10 mouse cellular contexts compared by ENCODE assay signal in genomic region chr11:103312655-103313255, GRCm38 (mm10). TPM values are rescaled to one million over a fixed set of nuclear protein-coding genes. Genes with fewer than 3 reads are reported as not detected.
DNase-seq lines count a peak whose midpoint lies in the region; ATAC-seq lines count a peak whose summit lies in the region.
"Had no signal": no experiment of that assay in that cellular context is flagged by ENCODE, and none has a peak within 500 bp of the region (broad histone marks: within the 10 kb centered on the region; RNA-seq: fewer than 3 reads in every experiment).

No protein-coding gene starts in this region.

- no peaks in the 10 kb centered on the region for H3K27me3 ChIP-seq in kidney, embryonic 15.5 days
- no peaks in the 10 kb centered on the region for H3K27me3 ChIP-seq in embryonic facial prominence, embryonic 11.5 days (ENCODE audit: control insufficient read depth, insufficient read depth, low read length)
- no peaks in the 10 kb centered on the region for H3K27me3 ChIP-seq in limb, embryonic 15.5 days

- 45% methylated on average over 8 of the region's 8 CpGs for WGBS in kidney, embryonic 15.5 days
- 42% methylated on average over 8 of the region's 8 CpGs for WGBS in embryonic facial prominence, embryonic 11.5 days
- 68% methylated on average over 8 of the region's 8 CpGs for WGBS in limb, embryonic 15.5 days

- no peaks in the 10 kb centered on the region for H3K36me3 ChIP-seq in kidney, embryonic 15.5 days
- H3K36me3 ChIP-seq in embryonic facial prominence, embryonic 11.5 days (replicated peaks; ENCODE audit: control insufficient read depth, insufficient read depth, low read depth, low read length), result no peaks in the 10 kb centered on the region
- no peaks in the 10 kb centered on the region for H3K36me3 ChIP-seq in limb, embryonic 15.5 days
- H3K36me3 ChIP-seq: liver, embryonic 12.5 days; neural tube, embryonic 12.5 days had no signal

- DNase-seq in embryo, embryonic 10.5 days (ENCODE audit: low spot score), result peak; percentile 36
- no peak for DNase-seq in embryo, embryonic 10 days (ENCODE audit: low spot score)
- DNase-seq in kidney, adult 11 months, result no peak
- DNase-seq in embryonic facial prominence, embryonic 11.5 days (ENCODE audit: low spot score), result peak; percentile 52
- DNase-seq in cerebellum, adult 11-12 months, result no peak

- H3K9ac ChIP-seq in kidney, embryonic 15.5 days, result no peak overlapping the region
- H3K9ac ChIP-seq in embryonic facial prominence, embryonic 11.5 days (replicated peaks; ENCODE audit: low read length), result no peak overlapping the region
- no peak overlapping the region for H3K9ac ChIP-seq in limb, embryonic 15.5 days

- no peak for ATAC-seq in kidney, embryonic 15.5 days (replicated peaks; ENCODE audit: low FRiP score)
- ATAC-seq in embryonic facial prominence, embryonic 11.5 days (replicated peaks; ENCODE audit: insufficient number of reproducible peaks, low FRiP score, low TSS enrichment, low read depth), result no peak; the same call in 1 of the 2 replicates
- no peak for ATAC-seq in limb, embryonic 15.5 days (ENCODE audit: insufficient number of reproducible peaks, low FRiP score, low TSS enrichment, low read depth)
- ATAC-seq in monocyte, adult 5-6 weeks (replicated peaks; ENCODE audit: insufficient number of reproducible peaks, low FRiP score, low TSS enrichment, poor library complexity, severe bottlenecking), result no peak
- ATAC-seq: liver, embryonic 12.5 days had no signal

- H3K4me2 ChIP-seq in kidney, embryonic 15.5 days, result peak overlapping the region; percentile 80
- no peak overlapping the region for H3K4me2 ChIP-seq in embryonic facial prominence, embryonic 11.5 days (ENCODE audit: low read depth, low read length)
- no peak overlapping the region; the same call in 1 of the 2 replicates for H3K4me2 ChIP-seq in limb, embryonic 15.5 days

- H3K27ac ChIP-seq in kidney, embryonic 15.5 days, result peak overlapping the region; percentile 86
- no peak overlapping the region for H3K27ac ChIP-seq in embryonic facial prominence, embryonic 11.5 days (replicated peaks; ENCODE audit: low read depth, low read length)
- peak overlapping the region; percentile 88 for H3K27ac ChIP-seq in limb, embryonic 15.5 days
- H3K27ac ChIP-seq: neural tube, embryonic 12.5 days had no signal

- no peaks in the 10 kb centered on the region for H3K9me3 ChIP-seq in kidney, embryonic 15.5 days (replicated peaks)
- H3K9me3 ChIP-seq in embryonic facial prominence, embryonic 11.5 days (replicated peaks; ENCODE audit: control insufficient read depth, low read length), result no peaks in the 10 kb centered on the region
- H3K9me3 ChIP-seq in limb, embryonic 15.5 days, result no peaks in the 10 kb centered on the region
- H3K9me3 ChIP-seq: liver, embryonic 12.5 days; neural tube, embryonic 12.5 days had no signal

- peaks cover 37% of the 10 kb centered on the region for H3K4me1 ChIP-seq in kidney, embryonic 15.5 days
- H3K4me1 ChIP-seq in embryonic facial prominence, embryonic 11.5 days (ENCODE audit: control insufficient read depth, insufficient read depth, low read length), result peaks cover 3% of the 10 kb centered on the region; the same call in 1 of the 2 replicates
- peaks cover 18% of the 10 kb centered on the region for H3K4me1 ChIP-seq in limb, embryonic 15.5 days
- H3K4me1 ChIP-seq: liver, embryonic 12.5 days had no signal

- no peak overlapping the region for H3K4me3 ChIP-seq in kidney, embryonic 15.5 days (replicated peaks)
- no peak overlapping the region; the same call in 1 of the 2 replicates for H3K4me3 ChIP-seq in embryonic facial prominence, embryonic 11.5 days (ENCODE audit: low read depth, low read length)
- no peak overlapping the region for H3K4me3 ChIP-seq in limb, embryonic 15.5 days

RNA-seq across cellular contexts. Expression of gene Map3k14, which starts 45.5 kb away (rescaled TPM):
- 4.3 and 4.9 TPM in 2 replicates for polyA plus RNA-seq in kidney, embryonic 15.5 days (2015; fragmentation: Nextera tagmentation; extraction: Ambion mirVana)
- 1.9 and 2.9 TPM in 2 replicates for polyA plus RNA-seq in embryonic facial prominence, embryonic 11.5 days (2014; fragmentation: Nextera tagmentation; extraction: Ambion mirVana)
- polyA plus RNA-seq in limb, embryonic 15.5 days (2015; fragmentation: Nextera tagmentation; extraction: Ambion mirVana), result 4.3 and 5.3 TPM in 2 replicates
- total RNA-seq in monocyte, adult 5-6 weeks (2017), result 72.0 to 89.0 TPM (median 88.0 TPM) in 3 replicates

RNA-seq across cellular contexts. Expression of gene Arhgap27, which starts 50.7 kb away (rescaled TPM):
- polyA plus RNA-seq in kidney, embryonic 15.5 days (2015; fragmentation: Nextera tagmentation; extraction: Ambion mirVana), result 15.8 and 17.2 TPM in 2 replicates
- 2.9 and 3.7 TPM in 2 replicates for polyA plus RNA-seq in embryonic facial prominence, embryonic 11.5 days (2014; fragmentation: Nextera tagmentation; extraction: Ambion mirVana)
- polyA plus RNA-seq in limb, embryonic 15.5 days (2015; fragmentation: Nextera tagmentation; extraction: Ambion mirVana), result 11.7 and 14.0 TPM in 2 replicates
- total RNA-seq in monocyte, adult 5-6 weeks (2017), result 59.2 to 68.0 TPM (median 67.2 TPM) in 3 replicates

Comparison
In these comparisons a context has a peak if more than half of its experiments do, and no peak if none do; other contexts are left out.
1. DNase-seq: peak in embryo, embryonic 10.5 days (single experiment) and embryonic facial prominence, embryonic 11.5 days (single experiment); none in embryo, embryonic 10 days (single experiment), kidney, adult 11 months (single experiment) and cerebellum, adult 11-12 months (single experiment).